Mouse (Mus musculus): ENCODE results near the gene Efnb1. TPM values are rescaled to one million over a fixed set of nuclear protein-coding genes. Genes with fewer than 3 reads are reported as not detected.
"Not testable (repeated sequence)": the region's sequence is repeated elsewhere in the genome, so short reads cannot be mapped to it uniquely, and the experiment has no call there.

Efnb1 gene
- 1 to 10 TPM; 4.5 to 5.8 TPM for total RNA-seq (2021)
- long read RNA-seq, experiment 1, partial matches to known transcripts = 1 of 3 reads
- long read RNA-seq, experiment 1, other reads (novel, unspliced or antisense) = 1 of 3 reads
- long read RNA-seq, experiment 2, partial matches to known transcripts = 0 of 3 reads
- long read RNA-seq, experiment 2, other reads (novel, unspliced or antisense) = 2 of 3 reads

GRCm38 (mm10) chrX:99135523-99136258 is at the start of gene Efnb1:
Gene Efnb1 (plus strand): TSS chrX:99136130.
- intact Hi-C loops (cut with DNase I) = loop anchor here (1.0 to 10.0 kb wide), 4 partner anchors 62 to 388 kb away; no protein-coding TSS in a partner anchor

GRCm38 (mm10) chrX:99092704-99093103 is 43.2 kb upstream of the Efnb1 start:
- DNase-seq = no peak
- intact Hi-C loops (cut with DNase I) = no loop called here

More at GRCm38 (mm10) chrX:99135523-99136258, at the start of gene Efnb1:
- peak; percentile 76 to 84 for DNase-seq

GRCm38 (mm10) chrX:99111088-99111724 is 24.7 kb upstream of the Efnb1 start:
- DNase-seq; intact Hi-C loops (cut with DNase I): not testable (repeated sequence)

GRCm38 (mm10) chrX:99119510-99119909 is 16.4 kb upstream of the Efnb1 start:
- DNase-seq = no peak
- intact Hi-C loops (cut with DNase I) = loop anchor here (5.0 kb wide), 1 partner anchor 132 kb away; no protein-coding TSS in a partner anchor

- peak in 1 of 2 experiments; percentile 40 for DNase-seq
- intact Hi-C loops (cut with DNase I) = loop anchor here (5.0 to 10.0 kb wide), 3 partner anchors 225 to 442 kb away; no protein-coding TSS in a partner anchor
Measured at GRCm38 (mm10) chrX:99130059-99130458, 5.9 kb upstream of the Efnb1 start.

GRCm38 (mm10) chrX:99132573-99132972 is 3.4 kb upstream of the Efnb1 start:
- no peak for DNase-seq
- intact Hi-C loops (cut with DNase I) = loop anchor here (2.0 to 10.0 kb wide), 4 partner anchors 222 to 526 kb away; no protein-coding TSS in a partner anchor

- intact Hi-C loops (cut with DNase I) = loop anchor here (1.0 to 10.0 kb wide), 5 partner anchors 62 to 437 kb away; no protein-coding TSS in a partner anchor
- peak; percentile 64 to 66 for DNase-seq
Measured at GRCm38 (mm10) chrX:99134891-99135290, 1.0 kb upstream of the Efnb1 start.

GRCm38 (mm10) chrX:99136431-99136966 is 569 bp downstream of the Efnb1 start:
- intact Hi-C loops (cut with DNase I) = loop anchor here (5.0 to 10.0 kb wide), 3 partner anchors 61 to 298 kb away; no protein-coding TSS in a partner anchor

GRCm38 (mm10) chrX:99137143-99137870 is 1.4 kb downstream of the Efnb1 start:
- DNase-seq = no peak
- intact Hi-C loops (cut with DNase I) = loop anchor here (5.0 to 10.0 kb wide), 3 partner anchors 60 to 297 kb away; no protein-coding TSS in a partner anchor

More at GRCm38 (mm10) chrX:99136431-99136966, 569 bp downstream of the Efnb1 start:
- DNase-seq = peak in 1 of 2 experiments; percentile 29

GRCm38 (mm10) chrX:99137928-99138740 is 2.2 kb downstream of the Efnb1 start:
- intact Hi-C loops (cut with DNase I) = loop anchor here (5.0 to 10.0 kb wide), 3 partner anchors 59 to 297 kb away; no protein-coding TSS in a partner anchor

GRCm38 (mm10) chrX:99141079-99141478 is 5.1 kb downstream of the Efnb1 start:
- intact Hi-C loops (cut with DNase I) = no loop called here
- DNase-seq = no peak

More at GRCm38 (mm10) chrX:99137928-99138740, 2.2 kb downstream of the Efnb1 start:
- DNase-seq = no peak

GRCm38 (mm10) chrX:99141900-99142299 is 6.0 kb downstream of the Efnb1 start:
- DNase-seq = no peak
- intact Hi-C loops (cut with DNase I) = no loop called here

GRCm38 (mm10) chrX:99145561-99145960 is 9.6 kb downstream of the Efnb1 start:
- intact Hi-C loops (cut with DNase I) = no loop called here
- DNase-seq = no peak

GRCm38 (mm10) chrX:99148061-99148905 is 12.4 kb downstream of the Efnb1 start:
- intact Hi-C loops (cut with DNase I) = no loop called here
- no peak for DNase-seq

GRCm38 (mm10) chrX:99149047-99149446 is 13.1 kb downstream of the Efnb1 start:
- intact Hi-C loops (cut with DNase I) = no loop called here
- DNase-seq = no peak

- intact Hi-C loops (cut with DNase I) = no loop called here
Measured at GRCm38 (mm10) chrX:99149900-99150299, 14.0 kb downstream of the Efnb1 start.

GRCm38 (mm10) chrX:99150712-99151111 is 14.8 kb downstream of the Efnb1 start:
- intact Hi-C loops (cut with DNase I) = no loop called here
- no peak for DNase-seq

More at GRCm38 (mm10) chrX:99149900-99150299, 14.0 kb downstream of the Efnb1 start:
- DNase-seq = no peak

- intact Hi-C loops (cut with DNase I) = no loop called here
Measured at GRCm38 (mm10) chrX:99151434-99151833, 15.5 kb downstream of the Efnb1 start.

More at GRCm38 (mm10) chrX:99151434-99151833, 15.5 kb downstream of the Efnb1 start:
- DNase-seq = no peak
